Mouse (Mus musculus) thymus, postnatal 0 days (tissue): ENCODE results near the gene Gm11020. TPM values are rescaled to one million over a fixed set of nuclear protein-coding genes. Genes with fewer than 3 reads are reported as not detected.

Source experiments
- DNase-seq: peaks from one replicate; pipeline ENCODE4 v3.0.0-alpha.2; 2015; ENCODE audit warnings: low spot score
- polyA plus RNA-seq: library from polyadenylated mRNA; unstranded; fragments of >200 nt; fragmentation: Nextera tagmentation; extraction: Ambion mirVana; gene quantifications from 2 replicates; pipeline ENCODE4 v1.2.1, GENCODE M21; 2015

The Gm11020 gene
- polyA plus RNA-seq, 1 experiment from 2014 or later = not detected

DNA sequence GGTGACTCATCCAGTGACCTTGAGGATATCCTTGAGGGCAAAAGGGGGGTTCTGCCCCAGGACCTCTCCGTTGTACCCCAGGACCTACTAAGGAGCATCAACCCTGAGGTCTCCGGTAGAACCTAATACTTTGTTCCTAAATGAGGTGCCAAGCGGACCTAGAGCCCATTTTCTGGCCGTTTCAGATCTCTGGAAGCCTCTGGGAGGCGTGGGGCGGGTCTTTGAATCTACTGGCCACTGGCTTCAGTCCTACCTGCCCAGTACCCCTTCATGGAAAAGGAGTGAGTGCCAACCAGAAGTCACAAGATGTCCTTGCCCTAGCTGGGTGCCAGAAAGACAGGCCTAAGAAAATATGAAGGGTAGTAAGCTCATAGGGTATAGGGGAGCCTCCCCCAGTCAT lies 20.3 kb downstream of the Gm11020 start:
- DNase-seq = no peak

GRCm38 (mm10) chr8:104342426-104342825 lies 21.1 kb downstream of the Gm11020 start:
- no peak for DNase-seq

DNA sequence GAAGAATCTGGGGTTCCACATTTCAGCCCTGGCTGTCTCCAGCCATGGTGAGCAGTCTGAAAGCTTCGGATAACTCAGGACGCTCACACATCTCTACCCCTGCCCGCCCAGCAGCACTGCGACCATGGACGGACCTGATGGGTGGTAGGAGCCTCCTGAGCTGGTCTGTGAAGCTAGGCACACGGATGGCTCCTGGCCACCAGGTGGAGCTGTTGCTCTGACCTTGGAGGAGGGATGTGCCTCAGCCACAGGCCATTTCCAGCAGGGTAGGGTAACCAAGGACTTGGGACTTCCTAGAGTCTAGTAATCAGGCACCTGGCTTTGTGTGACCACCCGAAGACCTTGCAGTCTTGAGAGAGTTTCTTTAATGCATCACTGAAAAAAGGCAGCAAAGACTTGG lies 22.6 kb downstream of the Gm11020 start:
- DNase-seq = peak; percentile 82

DNA sequence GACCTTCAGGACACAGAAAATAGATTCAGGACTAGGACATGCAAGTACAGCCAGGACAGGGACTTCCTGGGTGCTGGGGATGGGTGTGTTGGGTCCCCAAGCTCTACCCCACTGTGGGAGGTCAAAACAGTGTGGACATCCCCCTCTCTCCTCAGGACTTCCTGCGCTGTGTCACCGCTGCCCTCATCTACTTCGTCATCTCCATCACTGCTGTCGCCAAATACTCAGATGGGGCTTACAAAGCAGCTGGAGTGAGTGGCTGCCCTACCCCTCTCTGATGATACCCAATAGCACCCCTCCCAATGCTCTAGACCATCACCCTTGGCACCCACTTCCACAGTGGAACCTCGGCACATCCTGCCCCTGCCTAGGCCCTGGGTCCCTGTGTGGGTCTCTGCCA lies 23.3 kb downstream of the Gm11020 start:
- DNase-seq = no peak

DNA sequence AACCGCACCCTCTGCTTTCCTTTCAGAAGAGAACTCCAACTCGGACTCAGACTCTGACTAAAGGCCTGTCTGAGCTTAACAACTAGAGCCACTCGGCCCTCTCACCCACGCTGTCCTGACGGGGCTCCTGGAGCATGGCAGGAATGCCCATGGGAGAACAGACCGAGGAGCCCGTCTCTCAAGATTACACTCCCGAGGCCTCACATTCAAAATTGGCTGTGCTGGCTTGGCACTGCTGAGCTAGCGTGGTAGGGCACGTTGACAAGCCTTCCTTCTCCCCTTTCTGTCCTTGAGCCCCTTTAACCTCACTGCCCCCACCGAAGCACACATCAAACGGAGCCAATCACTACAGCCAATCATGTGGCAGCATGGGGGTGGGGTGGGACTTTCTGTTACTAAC lies 25.3 kb downstream of the Gm11020 start:
- no peak for DNase-seq

DNA sequence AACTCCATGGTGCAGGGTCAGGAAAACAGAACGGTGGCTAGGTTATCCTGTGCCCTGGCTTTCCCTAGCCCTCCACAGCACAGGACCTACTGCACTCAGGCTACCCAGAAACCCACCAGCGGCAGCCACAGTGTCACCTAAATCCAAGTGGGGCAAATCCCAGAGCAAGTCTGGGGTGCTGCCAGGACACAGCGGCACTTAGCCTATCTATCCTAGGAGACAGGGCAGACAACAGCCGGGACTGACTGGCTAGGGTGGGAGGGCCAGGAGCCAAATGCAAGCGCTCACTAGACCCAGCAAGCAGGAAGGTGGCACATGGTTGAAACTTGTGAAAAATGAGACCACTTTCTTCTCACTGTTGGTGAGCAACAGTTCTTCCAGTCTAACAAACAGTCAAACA lies 27.6 kb downstream of the Gm11020 start:
- DNase-seq = no peak

GRCm38 (mm10) chr8:104350047-104350446 lies 28.7 kb downstream of the Gm11020 start:
- DNase-seq = no peak

GRCm38 (mm10) chr8:104353186-104353585 lies 31.8 kb downstream of the Gm11020 start:
- DNase-seq = no peak

- DNase-seq = no peak
Measured at GRCm38 (mm10) chr8:104354504-104354903, 33.1 kb downstream of the Gm11020 start.

- no peak for DNase-seq
Measured at GRCm38 (mm10) chr8:104358637-104359036, 37.3 kb downstream of the Gm11020 start.

- no peak for DNase-seq
Measured at GRCm38 (mm10) chr8:104359778-104360456, 38.5 kb downstream of the Gm11020 start.

GRCm38 (mm10) chr8:104365695-104366094 lies 44.3 kb downstream of the Gm11020 start:
- DNase-seq = no peak

- DNase-seq = no peak
Measured at GRCm38 (mm10) chr8:104367398-104367797, 46.0 kb downstream of the Gm11020 start.

GRCm38 (mm10) chr8:104369591-104369990 lies 48.2 kb downstream of the Gm11020 start:
- DNase-seq = no peak

GRCm38 (mm10) chr8:104370071-104370470 lies 48.7 kb downstream of the Gm11020 start:
- no peak for DNase-seq

DNA sequence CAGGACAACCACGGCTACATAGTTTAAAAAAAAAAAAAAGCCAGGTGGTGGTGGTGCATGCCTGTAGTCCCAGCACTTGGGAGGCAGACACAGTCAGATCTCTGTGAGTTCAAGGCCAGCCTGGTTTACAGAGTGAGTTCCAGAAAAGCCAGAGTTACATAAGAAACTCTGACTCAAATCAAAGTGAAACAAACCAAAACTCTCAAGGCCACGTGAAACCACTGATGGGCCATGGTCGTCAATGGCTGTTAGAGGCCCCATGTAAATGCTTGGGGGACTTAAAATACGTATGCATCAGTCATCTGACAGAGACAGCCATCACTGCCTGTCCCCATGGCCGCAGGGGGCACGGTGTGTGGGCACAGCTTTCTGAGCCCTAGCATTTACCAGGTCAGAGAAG lies 49.8 kb downstream of the Gm11020 start:
- DNase-seq = no peak

Other genes starting within 250 kb of the Gm11020 start
- gene Cdh5, start 219.9 kb upstream of the Gm11020 start, polyA plus RNA-seq = 7.8 and 8.3 TPM in 2 replicates
- 0.28 and 0.40 TPM in 2 replicates for gene Bean1, start 151.1 kb upstream of the Gm11020 start, polyA plus RNA-seq
- 20.4 and 24.0 TPM in 2 replicates for gene Tk2, start 73.0 kb upstream of the Gm11020 start, polyA plus RNA-seq
- gene Cklf, start 70.7 kb upstream of the Gm11020 start, polyA plus RNA-seq = 50.7 and 52.6 TPM in 2 replicates
- not detected in 2 replicates for gene Cmtm2a, start 28.4 kb upstream of the Gm11020 start, polyA plus RNA-seq
- not detected in 2 replicates for gene Gm45711, start 11.5 kb upstream of the Gm11020 start, polyA plus RNA-seq
- gene Cmtm1, start 11.4 kb upstream of the Gm11020 start, polyA plus RNA-seq = not detected in 2 replicates
- gene Cmtm2b, start 663 bp downstream of the Gm11020 start, polyA plus RNA-seq = not detected in 2 replicates
- 31.5 and 32.3 TPM in 2 replicates for gene Cmtm3, start 17.8 kb downstream of the Gm11020 start, polyA plus RNA-seq
- 0.73 and 0.86 TPM in 2 replicates for gene Cmtm4, start 74.2 kb downstream of the Gm11020 start, polyA plus RNA-seq
- 23.6 and 27.0 TPM in 2 replicates for gene Dync1li2, start 121.5 kb downstream of the Gm11020 start, polyA plus RNA-seq
- gene Terb1, start 188.3 kb downstream of the Gm11020 start, polyA plus RNA-seq = 0.14 and 0.27 TPM in 2 replicates
- 62.8 and 68.9 TPM in 2 replicates for gene Nae1, start 213.1 kb downstream of the Gm11020 start, polyA plus RNA-seq
- gene Car7, start 213.1 kb downstream of the Gm11020 start, polyA plus RNA-seq = 1.6 and 2.2 TPM in 2 replicates